Mouse (Mus musculus): ENCODE measurements around the gene Gm21897.

DNA sequence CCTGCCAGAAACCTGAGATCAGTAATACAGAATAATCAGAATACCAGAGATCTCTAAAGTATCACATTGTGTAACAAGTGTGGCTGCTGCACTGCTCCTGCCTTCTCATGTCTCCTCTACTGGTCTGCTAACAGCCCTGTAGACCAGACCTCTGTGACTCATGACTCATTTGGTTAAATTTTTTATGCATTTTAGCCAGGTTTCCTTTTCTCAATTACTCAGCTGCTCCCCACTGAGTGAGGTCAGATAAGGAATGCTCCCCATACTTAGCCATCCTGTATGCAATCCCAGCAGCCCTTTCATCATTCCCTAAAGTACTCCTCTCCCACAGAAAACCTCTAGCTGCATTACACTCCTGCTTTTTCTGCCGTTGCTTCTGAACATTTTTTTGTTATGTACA lies 23.0 kb upstream of the Gm21897 start:
- TF ChIP-seq CTCF (IDR thresholded peaks at IDR 0.05; ENCODE audit: borderline replicate concordance, insufficient read depth, low read length) (no peak), POLR2A (IDR thresholded peaks at IDR 0.05; ENCODE audit: low read depth, low read length) (no peak)

Data from embryonic fibroblast, embryonic 13.5 days (primary cell).